Mouse (Mus musculus): Measurements from ENCODE around the gene Prpsap1. TPM values are rescaled to one million over a fixed set of nuclear protein-coding genes. Genes with fewer than 3 reads are reported as not detected.
A peak's percentile ranks its signal among the peaks of the same experiment; 100 is the strongest.

Prpsap1 gene
- polyA plus RNA-seq, 1 experiment from 2014 or later: 150 TPM

DNA sequence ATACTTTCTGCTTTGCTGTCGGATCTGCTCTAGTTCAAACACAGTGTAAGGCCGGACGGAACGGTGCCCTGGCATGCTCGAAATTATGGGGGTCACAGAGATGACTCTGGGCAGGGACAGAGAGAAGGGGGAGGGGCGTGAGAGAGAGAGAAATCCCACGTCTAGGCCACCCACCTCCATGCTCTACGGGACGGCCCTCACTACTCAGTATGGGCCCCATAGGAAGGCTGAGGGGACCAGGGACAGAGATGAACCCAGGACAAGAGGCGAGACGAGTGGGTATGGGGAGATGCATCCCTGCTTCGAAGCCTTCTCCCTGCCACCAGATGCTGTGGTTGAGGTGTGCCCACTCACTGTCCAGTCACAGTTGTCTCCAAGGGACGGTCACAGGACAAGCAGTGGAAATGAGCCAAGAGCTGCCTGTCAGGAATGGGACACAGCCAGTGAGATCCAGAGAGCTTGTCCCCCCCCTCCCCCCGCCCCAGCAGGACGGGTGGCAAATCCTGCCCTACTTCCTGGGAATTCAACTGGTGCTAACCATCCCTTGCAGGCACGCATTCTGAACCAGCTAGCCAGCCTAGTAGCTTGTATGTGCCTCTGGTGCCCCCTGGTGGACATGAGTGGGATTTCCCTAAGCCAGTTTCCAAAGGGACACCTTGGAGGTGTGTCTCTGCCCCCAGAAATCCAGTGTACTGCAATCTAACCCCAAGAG lies 48.2 kb downstream of the Prpsap1 start:
- no peaks in the 10 kb centered on the region for H3K27me3 ChIP-seq (ENCODE audit: insufficient read depth, low read length)
- peak; percentile 14 for ATAC-seq (replicated peaks; ENCODE audit: low FRiP score, low read depth)
- peak; percentile 93 for DNase-seq (ENCODE audit: low spot score)
- no peak overlapping the region for H3K9ac ChIP-seq (ENCODE audit: low read depth, low read length)
- peak; percentile 99 for TF ChIP-seq CTCF (IDR thresholded peaks at IDR 0.05; ENCODE audit: low read depth)
- peaks cover 6% of the 10 kb centered on the region; the same call in 1 of the 2 replicates for H3K4me1 ChIP-seq (replicated peaks; ENCODE audit: insufficient read depth, low read length)
- H3K9me3 ChIP-seq (replicated peaks; ENCODE audit: low read length): peaks cover 2% of the 10 kb centered on the region; the same call in 1 of the 2 replicates
- 18% methylated on average over 16 of the region's 16 CpGs for WGBS
- H3K36me3 ChIP-seq (ENCODE audit: insufficient read depth, low read length): no peaks in the 10 kb centered on the region
- no peak overlapping the region for H3K4me2 ChIP-seq (ENCODE audit: low read length)
- H3K4me3 ChIP-seq (replicated peaks; ENCODE audit: low read depth, low read length): no peak overlapping the region
- H3K27ac ChIP-seq: no peak overlapping the region

DNA sequence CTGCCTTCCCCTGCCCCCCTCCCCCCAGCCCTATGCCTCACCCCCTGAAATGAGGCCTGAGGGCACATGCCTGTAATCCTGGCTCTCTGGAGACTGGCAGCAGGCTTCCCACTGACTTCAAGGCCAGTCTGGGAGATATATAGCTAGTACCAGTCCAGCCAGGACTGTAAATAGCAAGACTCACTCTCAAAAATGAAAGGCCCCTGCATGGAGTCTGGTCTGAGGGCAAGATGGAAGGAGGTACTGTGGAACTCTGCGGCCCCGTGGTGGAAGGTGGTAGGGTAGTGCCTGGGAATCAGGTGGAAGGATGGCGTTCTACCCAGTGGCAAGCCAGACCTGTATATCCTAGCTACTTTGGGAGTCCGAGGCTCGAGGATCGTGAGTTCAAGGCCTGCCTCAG lies 50.1 kb downstream of the Prpsap1 start:
- H3K36me3 ChIP-seq (ENCODE audit: insufficient read depth, low read length): 0 out of 2 replicates have a peak, but pooled peaks cover 8% of the 10 kb centered on the region
- DNase-seq (ENCODE audit: low spot score): no peak
- H3K27ac ChIP-seq: no peak overlapping the region
- no peak for TF ChIP-seq CTCF (IDR thresholded peaks at IDR 0.05; ENCODE audit: low read depth)
- H3K9ac ChIP-seq (ENCODE audit: low read depth, low read length): no peak overlapping the region
- H3K9me3 ChIP-seq (replicated peaks; ENCODE audit: low read length): no peaks in the 10 kb centered on the region
- H3K4me1 ChIP-seq (replicated peaks; ENCODE audit: insufficient read depth, low read length): peaks cover 6% of the 10 kb centered on the region; the same call in 1 of the 2 replicates
- no peak overlapping the region for H3K4me2 ChIP-seq (ENCODE audit: low read length)
- no peaks in the 10 kb centered on the region for H3K27me3 ChIP-seq (ENCODE audit: insufficient read depth, low read length)
- WGBS: 92% methylated on average over 6 of the region's 6 CpGs
- ATAC-seq (replicated peaks; ENCODE audit: low FRiP score, low read depth): no peak
- H3K4me3 ChIP-seq (replicated peaks; ENCODE audit: low read depth, low read length): no peak overlapping the region

DNA sequence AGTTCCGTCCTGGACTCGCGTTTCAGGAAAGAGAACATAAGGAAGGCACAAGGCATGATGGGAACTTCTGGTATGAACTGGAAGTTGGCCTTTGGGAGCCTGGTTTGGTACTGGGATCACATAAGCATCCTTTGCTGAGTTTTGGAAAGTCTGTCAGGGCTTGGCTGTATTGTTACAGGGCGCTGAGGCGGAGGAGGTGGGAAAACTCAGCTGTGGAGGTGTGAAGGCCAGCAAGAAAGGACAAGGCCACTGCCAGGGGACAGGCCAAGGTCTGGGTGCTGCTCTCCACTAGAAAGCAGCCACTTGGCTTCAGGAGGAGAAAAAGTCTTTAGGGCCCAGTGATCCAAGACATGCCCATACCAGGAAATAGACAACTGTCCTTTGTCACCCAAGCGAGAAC lies 50.7 kb downstream of the Prpsap1 start:
- 0 out of 2 replicates have a peak, but pooled peaks cover 8% of the 10 kb centered on the region for H3K36me3 ChIP-seq (ENCODE audit: insufficient read depth, low read length)
- no peak overlapping the region for H3K4me3 ChIP-seq (replicated peaks; ENCODE audit: low read depth, low read length)
- no peak overlapping the region for H3K9ac ChIP-seq (ENCODE audit: low read depth, low read length)
- no peak for TF ChIP-seq CTCF (IDR thresholded peaks at IDR 0.05; ENCODE audit: low read depth)
- no peaks in the 10 kb centered on the region for H3K9me3 ChIP-seq (replicated peaks; ENCODE audit: low read length)
- H3K4me1 ChIP-seq (replicated peaks; ENCODE audit: insufficient read depth, low read length): peaks cover 6% of the 10 kb centered on the region; the same call in 1 of the 2 replicates
- H3K4me2 ChIP-seq (ENCODE audit: low read length): no peak overlapping the region
- no peak for DNase-seq (ENCODE audit: low spot score)
- no peaks in the 10 kb centered on the region for H3K27me3 ChIP-seq (ENCODE audit: insufficient read depth, low read length)
- WGBS: 71% methylated on average over 6 of the region's 6 CpGs
- H3K27ac ChIP-seq: no peak overlapping the region
- no peak for ATAC-seq (replicated peaks; ENCODE audit: low FRiP score, low read depth)

DNA sequence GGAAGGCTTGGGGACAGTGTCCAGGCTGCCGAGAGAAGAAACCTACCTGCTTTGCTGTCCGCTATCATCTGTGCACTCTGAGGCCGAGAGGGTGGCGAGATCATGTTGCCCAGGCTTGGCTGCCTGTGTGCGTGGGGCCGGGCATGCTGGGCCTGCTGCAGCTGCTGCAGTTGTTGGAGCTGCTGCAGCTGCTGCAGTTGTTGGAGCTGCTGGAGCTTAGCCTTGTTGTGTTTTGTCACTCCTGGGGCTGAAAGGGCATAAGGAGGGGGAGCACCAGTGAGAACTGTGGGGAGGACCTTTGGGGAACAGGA lies 51.2 kb downstream of the Prpsap1 start:
- no peaks in the 10 kb centered on the region for H3K9me3 ChIP-seq (replicated peaks; ENCODE audit: low read length)
- H3K4me3 ChIP-seq (replicated peaks; ENCODE audit: low read depth, low read length): no peak overlapping the region
- H3K9ac ChIP-seq (ENCODE audit: low read depth, low read length): no peak overlapping the region
- 0 out of 2 replicates have a peak, but pooled peaks cover 8% of the 10 kb centered on the region for H3K36me3 ChIP-seq (ENCODE audit: insufficient read depth, low read length)
- no peak overlapping the region for H3K4me2 ChIP-seq (ENCODE audit: low read length)
- peaks cover 6% of the 10 kb centered on the region; the same call in 1 of the 2 replicates for H3K4me1 ChIP-seq (replicated peaks; ENCODE audit: insufficient read depth, low read length)
- H3K27ac ChIP-seq: no peak overlapping the region
- no peak for TF ChIP-seq CTCF (IDR thresholded peaks at IDR 0.05; ENCODE audit: low read depth)
- DNase-seq (ENCODE audit: low spot score) (no peak), ATAC-seq (replicated peaks; ENCODE audit: low FRiP score, low read depth) (no peak)
- no peaks in the 10 kb centered on the region for H3K27me3 ChIP-seq (ENCODE audit: insufficient read depth, low read length)
- WGBS: 43% methylated on average over 6 of the region's 6 CpGs

DNA sequence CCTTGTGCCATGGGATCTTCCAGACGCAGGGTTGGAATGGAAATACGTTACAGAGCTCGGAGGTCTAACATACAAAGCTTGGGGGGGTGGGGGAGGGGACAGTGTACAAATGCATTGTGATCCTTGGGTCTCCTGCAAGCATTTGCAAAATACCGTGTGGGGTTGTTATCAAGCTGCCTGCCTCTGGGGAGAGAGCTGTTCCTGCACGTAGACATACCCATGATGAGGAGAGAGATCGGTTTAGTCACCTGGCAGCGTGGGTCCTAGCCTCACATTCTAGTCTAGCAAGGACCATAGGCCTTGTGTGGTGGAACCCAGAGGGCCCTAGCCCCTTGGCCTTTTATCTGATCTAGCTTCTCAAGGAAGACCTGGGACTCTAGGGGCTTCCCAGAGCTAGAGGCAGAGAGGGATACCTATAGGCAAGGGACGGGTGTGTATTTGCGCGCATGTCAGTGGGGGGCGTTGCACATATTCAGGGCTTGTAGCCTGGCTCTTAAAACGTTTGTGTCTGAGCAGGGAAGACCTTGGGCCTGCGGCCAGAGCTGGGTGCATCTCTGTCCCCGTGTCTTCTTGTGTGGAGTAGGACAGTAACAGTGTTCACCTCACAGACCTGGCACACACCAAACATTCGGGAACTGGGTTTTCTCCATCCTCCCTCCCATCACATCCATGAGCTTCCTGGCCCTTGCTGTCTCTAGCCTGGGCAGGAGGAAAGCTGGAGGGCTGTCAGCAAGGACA lies 51.7 kb downstream of the Prpsap1 start:
- peaks cover 10% of the 10 kb centered on the region; the same call in 1 of the 2 replicates for H3K4me1 ChIP-seq (replicated peaks; ENCODE audit: insufficient read depth, low read length)
- TF ChIP-seq CTCF (IDR thresholded peaks at IDR 0.05; ENCODE audit: low read depth): no peak
- 77% methylated on average over 15 of the region's 15 CpGs for WGBS

DNA sequence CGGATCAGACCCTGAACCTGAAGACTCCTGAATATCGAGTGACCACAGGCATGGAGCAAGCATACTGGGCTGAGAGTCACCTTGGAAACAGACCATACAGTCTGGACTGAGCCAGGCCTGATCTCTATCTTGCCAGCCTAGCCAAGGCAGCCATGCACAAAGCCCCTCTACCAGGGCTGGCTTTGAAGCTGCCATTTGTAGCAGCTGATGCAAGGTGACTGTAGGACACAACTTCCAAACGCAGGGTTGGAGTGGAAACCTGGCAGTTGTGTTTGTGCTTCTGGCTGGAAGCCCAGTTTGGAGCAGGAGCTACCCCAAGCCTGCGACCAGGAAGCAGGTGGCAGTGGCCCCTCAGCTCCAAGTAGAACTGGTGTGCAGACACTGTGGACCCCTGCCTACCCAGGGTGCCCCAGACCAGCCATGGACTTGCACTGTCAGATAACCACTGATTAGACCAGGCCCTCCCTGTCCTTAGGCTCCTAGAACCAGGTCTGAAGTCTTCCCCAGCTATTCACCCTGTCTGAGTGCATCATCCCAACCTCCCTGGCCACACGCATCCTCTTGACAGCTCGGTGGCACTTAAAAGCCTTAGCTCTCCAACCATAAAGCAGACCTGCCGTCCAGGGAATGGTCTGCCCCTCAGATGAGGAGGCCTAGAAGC lies 53.5 kb downstream of the Prpsap1 start:
- H3K9me3 ChIP-seq (replicated peaks; ENCODE audit: low read length): no peaks in the 10 kb centered on the region
- no peak overlapping the region for H3K4me3 ChIP-seq (replicated peaks; ENCODE audit: low read depth, low read length)
- no peak overlapping the region for H3K4me2 ChIP-seq (ENCODE audit: low read length)
- peaks cover 17% of the 10 kb centered on the region; the same call in 1 of the 2 replicates for H3K4me1 ChIP-seq (replicated peaks; ENCODE audit: insufficient read depth, low read length)
- no peak overlapping the region for H3K9ac ChIP-seq (ENCODE audit: low read depth, low read length)
- ATAC-seq (replicated peaks; ENCODE audit: low FRiP score, low read depth): no peak; the same call in 1 of the 2 replicates
- peaks cover 16% of the 10 kb centered on the region for H3K36me3 ChIP-seq (ENCODE audit: insufficient read depth, low read length)
- H3K27ac ChIP-seq: peak overlapping the region; percentile 60
- H3K27me3 ChIP-seq (ENCODE audit: insufficient read depth, low read length): no peaks in the 10 kb centered on the region
- no peak for TF ChIP-seq CTCF (IDR thresholded peaks at IDR 0.05; ENCODE audit: low read depth)
- WGBS: 53% methylated on average over 7 of the region's 7 CpGs
- no peak for DNase-seq (ENCODE audit: low spot score)

More for the DNA sequence above, 51.7 kb downstream of the Prpsap1 start:
- H3K27me3 ChIP-seq (ENCODE audit: insufficient read depth, low read length): no peaks in the 10 kb centered on the region
- ATAC-seq (replicated peaks; ENCODE audit: low FRiP score, low read depth): no peak
- H3K9me3 ChIP-seq (replicated peaks; ENCODE audit: low read length): no peaks in the 10 kb centered on the region
- DNase-seq (ENCODE audit: low spot score): no peak
- H3K27ac ChIP-seq: no peak overlapping the region
- H3K9ac ChIP-seq (ENCODE audit: low read depth, low read length): no peak overlapping the region
- H3K36me3 ChIP-seq (ENCODE audit: insufficient read depth, low read length): peaks cover 13% of the 10 kb centered on the region
- H3K4me2 ChIP-seq (ENCODE audit: low read length): no peak overlapping the region
- no peak overlapping the region for H3K4me3 ChIP-seq (replicated peaks; ENCODE audit: low read depth, low read length)
